Mouse (Mus musculus): ENCODE results near the gene Srrt. TPM values are rescaled to one million over a fixed set of nuclear protein-coding genes. Genes with fewer than 3 reads are reported as not detected.
A peak's percentile ranks its signal among the peaks of the same experiment; 100 is the strongest.

Srrt gene
- 165 and 169 TPM in 2 replicates for polyA plus RNA-seq (2014; fragmentation: Nextera tagmentation; extraction: Ambion mirVana)

- H3K9ac ChIP-seq (ENCODE audit: low read depth, low read length) = peak within 1 kb of the TSS; percentile 96
- H3K4me3 ChIP-seq (ENCODE audit: low read depth, low read length) = peak within 1 kb of the TSS; percentile 95
- no peaks in the 10 kb centered on the region for H3K9me3 ChIP-seq (ENCODE audit: control insufficient read depth, low read length)
- peak within 1 kb of the TSS; percentile 87 for H3K27ac ChIP-seq (ENCODE audit: low read depth, low read length)
- DNase-seq (ENCODE audit: low spot score) = peak; percentile 90
- H3K4me1 ChIP-seq (replicated peaks; ENCODE audit: control insufficient read depth, insufficient read depth, low read length) = peaks cover 41% of the 10 kb centered on the region
- ATAC-seq (replicated peaks; ENCODE audit: low FRiP score) = peak; percentile 82
- peak within 1 kb of the TSS; percentile 68 for H3K4me2 ChIP-seq
- H3K36me3 ChIP-seq (ENCODE audit: control insufficient read depth, insufficient read depth, low read length) = peaks cover 42% of the 10 kb centered on the region
- WGBS = under 1% methylated on average over 65 of the region's 72 CpGs
- no peaks in the 10 kb centered on the region for H3K27me3 ChIP-seq (replicated peaks; ENCODE audit: control insufficient read depth, insufficient read depth, low read length)
Observed at GRCm38 (mm10) chr5:137307071-137307912, at the start of gene Srrt. Srrt (minus strand) TSS chr5:137307674.

GRCm38 (mm10) chr5:137354091-137354490, 46.6 kb upstream of the Srrt start:
- 76% methylated on average over 17 of the region's 17 CpGs for WGBS
- Histone ChIP-seq H3K36me3 (ENCODE audit: control insufficient read depth, insufficient read depth, low read length) (peaks cover 24% of the 10 kb centered on the region), H3K27me3 (replicated peaks; ENCODE audit: control insufficient read depth, insufficient read depth, low read length) (peaks cover 32% of the 10 kb centered on the region), H3K4me2 (no peak overlapping the region), H3K9me3 (ENCODE audit: control insufficient read depth, low read length) (no peaks in the 10 kb centered on the region), H3K27ac (ENCODE audit: low read depth, low read length) (no peak overlapping the region), H3K9ac (ENCODE audit: low read depth, low read length) (no peak overlapping the region), H3K4me3 (ENCODE audit: low read depth, low read length) (no peak overlapping the region), H3K4me1 (replicated peaks; ENCODE audit: control insufficient read depth, insufficient read depth, low read length) (peaks cover under 1% of the 10 kb centered on the region; the same call in 1 of the 2 replicates)
- DNase-seq (ENCODE audit: low spot score) (no peak), ATAC-seq (replicated peaks; ENCODE audit: low FRiP score) (no peak)

GRCm38 (mm10) chr5:137352011-137352975, 44.8 kb upstream of the Srrt start:
- peak overlapping the region; percentile 31; the same call in 1 of the 2 replicates for H3K9ac ChIP-seq (ENCODE audit: low read depth, low read length)
- H3K4me2 ChIP-seq = peak overlapping the region; percentile 67
- H3K27me3 ChIP-seq (replicated peaks; ENCODE audit: control insufficient read depth, insufficient read depth, low read length) = peaks cover 49% of the 10 kb centered on the region
- H3K4me1 ChIP-seq (replicated peaks; ENCODE audit: control insufficient read depth, insufficient read depth, low read length) = peaks cover 9% of the 10 kb centered on the region
- 30% methylated on average over 16 of the region's 16 CpGs for WGBS
- H3K36me3 ChIP-seq (ENCODE audit: control insufficient read depth, insufficient read depth, low read length) = peaks cover 16% of the 10 kb centered on the region; the same call in 1 of the 2 replicates
- DNase-seq (ENCODE audit: low spot score) (no peak), ATAC-seq (replicated peaks; ENCODE audit: low FRiP score) (no peak)
- peak overlapping the region; percentile 66 for H3K4me3 ChIP-seq (ENCODE audit: low read depth, low read length)
- no peaks in the 10 kb centered on the region for H3K9me3 ChIP-seq (ENCODE audit: control insufficient read depth, low read length)
- no peak overlapping the region for H3K27ac ChIP-seq (ENCODE audit: low read depth, low read length)

GRCm38 (mm10) chr5:137351394-137351793, 43.9 kb upstream of the Srrt start:
- peak overlapping the region; percentile 77 for H3K9ac ChIP-seq (ENCODE audit: low read depth, low read length)
- DNase-seq (ENCODE audit: low spot score) = no peak
- no peaks in the 10 kb centered on the region for H3K9me3 ChIP-seq (ENCODE audit: control insufficient read depth, low read length)
- peaks cover 15% of the 10 kb centered on the region; the same call in 1 of the 2 replicates for H3K36me3 ChIP-seq (ENCODE audit: control insufficient read depth, insufficient read depth, low read length)
- peak overlapping the region; percentile 67 for H3K4me2 ChIP-seq
- ATAC-seq (replicated peaks; ENCODE audit: low FRiP score) = no peak
- H3K27ac ChIP-seq (ENCODE audit: low read depth, low read length) = no peak overlapping the region
- H3K4me3 ChIP-seq (ENCODE audit: low read depth, low read length) = peak overlapping the region; percentile 66
- peaks cover 13% of the 10 kb centered on the region for H3K4me1 ChIP-seq (replicated peaks; ENCODE audit: control insufficient read depth, insufficient read depth, low read length)
- H3K27me3 ChIP-seq (replicated peaks; ENCODE audit: control insufficient read depth, insufficient read depth, low read length) = peaks cover 49% of the 10 kb centered on the region
- 26% methylated on average over 4 of the region's 4 CpGs for WGBS

- Histone ChIP-seq H3K36me3 (ENCODE audit: control insufficient read depth, insufficient read depth, low read length) (peaks cover 15% of the 10 kb centered on the region; the same call in 1 of the 2 replicates), H3K9me3 (ENCODE audit: control insufficient read depth, low read length) (no peaks in the 10 kb centered on the region), H3K4me3 (ENCODE audit: low read depth, low read length) (peak overlapping the region; percentile 66), H3K4me2 (peak overlapping the region; percentile 67), H3K9ac (ENCODE audit: low read depth, low read length) (peak overlapping the region; percentile 77), H3K4me1 (replicated peaks; ENCODE audit: control insufficient read depth, insufficient read depth, low read length) (peaks cover 15% of the 10 kb centered on the region), H3K27me3 (replicated peaks; ENCODE audit: control insufficient read depth, insufficient read depth, low read length) (peaks cover 49% of the 10 kb centered on the region), H3K27ac (ENCODE audit: low read depth, low read length) (no peak overlapping the region)
- WGBS = 8% methylated on average over 8 of the region's 8 CpGs
- DNase-seq (ENCODE audit: low spot score) (no peak), ATAC-seq (replicated peaks; ENCODE audit: low FRiP score) (no peak)
Observed at GRCm38 (mm10) chr5:137351058-137351380, 43.5 kb upstream of the Srrt start.

GRCm38 (mm10) chr5:137350205-137351057, 43.0 kb upstream of the Srrt start:
- Histone ChIP-seq H3K9ac (ENCODE audit: low read depth, low read length) (peak overlapping the region; percentile 77), H3K4me1 (replicated peaks; ENCODE audit: control insufficient read depth, insufficient read depth, low read length) (peaks cover 15% of the 10 kb centered on the region), H3K27me3 (replicated peaks; ENCODE audit: control insufficient read depth, insufficient read depth, low read length) (peaks cover 49% of the 10 kb centered on the region), H3K4me2 (peak overlapping the region; percentile 67), H3K9me3 (ENCODE audit: control insufficient read depth, low read length) (no peaks in the 10 kb centered on the region), H3K27ac (ENCODE audit: low read depth, low read length) (peak overlapping the region; percentile 84), H3K36me3 (ENCODE audit: control insufficient read depth, insufficient read depth, low read length) (peaks cover 12% of the 10 kb centered on the region; the same call in 1 of the 2 replicates), H3K4me3 (ENCODE audit: low read depth, low read length) (peak overlapping the region; percentile 66)
- WGBS = 2% methylated on average over 50 of the region's 55 CpGs
- ATAC-seq (replicated peaks; ENCODE audit: low FRiP score) (peak; percentile 29), DNase-seq (ENCODE audit: low spot score) (no peak)

GRCm38 (mm10) chr5:137349384-137350204, 42.1 kb upstream of the Srrt start, which contains the start of gene Ephb4:
Ephb4 (plus strand) TSS chr5:137350109.
- H3K27me3 ChIP-seq (replicated peaks; ENCODE audit: control insufficient read depth, insufficient read depth, low read length) = peaks cover 49% of the 10 kb centered on the region
- peak within 1 kb of the TSS; percentile 67 for H3K4me2 ChIP-seq
- H3K4me1 ChIP-seq (replicated peaks; ENCODE audit: control insufficient read depth, insufficient read depth, low read length) = peaks cover 15% of the 10 kb centered on the region
- WGBS = 1% methylated on average over 31 of the region's 32 CpGs
- peak within 1 kb of the TSS; percentile 77 for H3K9ac ChIP-seq (ENCODE audit: low read depth, low read length)
- H3K27ac ChIP-seq (ENCODE audit: low read depth, low read length) = peak within 1 kb of the TSS; percentile 84
- peak within 1 kb of the TSS; percentile 66 for H3K4me3 ChIP-seq (ENCODE audit: low read depth, low read length)
- DNase-seq (ENCODE audit: low spot score) (peak; percentile 83), ATAC-seq (replicated peaks; ENCODE audit: low FRiP score) (peak; percentile 85)
- H3K9me3 ChIP-seq (ENCODE audit: control insufficient read depth, low read length) = no peaks in the 10 kb centered on the region
- H3K36me3 ChIP-seq (ENCODE audit: control insufficient read depth, insufficient read depth, low read length) = peaks cover 7% of the 10 kb centered on the region; the same call in 1 of the 2 replicates
